Mouse (Mus musculus) C2C12 (cell line): ENCODE results near the gene Gcm1.

ENCODE experiments used
- CEBPB ChIP-seq: IDR thresholded peaks from one replicate; pipeline ENCODE4 v1.6.1; 2011; ENCODE audit warnings: low read depth, mild to moderate bottlenecking, control low read depth, moderate library complexity
- CTCF ChIP-seq: IDR thresholded peaks from one replicate; pipeline ENCODE4 v1.5.1; 2011; ENCODE audit not compliant: control insufficient read depth, insufficient read depth, insufficient read length
- FOSL1 ChIP-seq: IDR thresholded peaks from one replicate; pipeline ENCODE4 v1.8.0; 2011; ENCODE audit warnings: mild to moderate bottlenecking, low read length; ENCODE audit not compliant: poor library complexity, insufficient read depth, severe bottlenecking
- MAX ChIP-seq: IDR thresholded peaks from one replicate; pipeline ENCODE4 v1.6.1; 2011; ENCODE audit warnings: mild to moderate bottlenecking, control low read depth
- MYOD1 ChIP-seq: IDR thresholded peaks from one replicate; pipeline ENCODE4 v1.6.1; 2011; ENCODE audit warnings: low read depth; ENCODE audit not compliant: control insufficient read depth, insufficient read length
- MYOG ChIP-seq: IDR thresholded peaks from one replicate; pipeline ENCODE4 v1.6.1; 2011; ENCODE audit not compliant: control insufficient read depth, insufficient read length; ENCODE audit errors: extremely low read depth
- USF1 ChIP-seq: IDR thresholded peaks from one replicate; pipeline ENCODE4 v1.6.1; 2011; ENCODE audit warnings: low read depth, mild to moderate bottlenecking, control low read depth, moderate library complexity

GRCm38 (mm10) chr9:78113538-78113885 lies 61.8 kb downstream of the Gcm1 start:
- TF ChIP-seq CTCF (no peak), FOSL1 (no peak), MAX (no peak), MYOD1 (no peak), CEBPB (no peak), USF1 (no peak), MYOG (no peak)
